Mouse (Mus musculus) neutrophil, adult 83 days (primary cell): ENCODE data around the gene Gm14412. TPM values are rescaled to one million over a fixed set of nuclear protein-coding genes. Genes with fewer than 3 reads are reported as not detected.

Source experiments
- total RNA-seq, 2 experiments: library from RNA; stranded (reverse); gene quantifications; one replicate each; pipeline ENCODE4 v1.2.4; 2023

Gene Gm14412
- total RNA-seq: not detected

GRCm38 (mm10) chr2:177324257-177324733 lies at the start of gene Gm14412:
Gene Gm14412, minus strand, starts transcription at chr2:177324307.

DNA sequence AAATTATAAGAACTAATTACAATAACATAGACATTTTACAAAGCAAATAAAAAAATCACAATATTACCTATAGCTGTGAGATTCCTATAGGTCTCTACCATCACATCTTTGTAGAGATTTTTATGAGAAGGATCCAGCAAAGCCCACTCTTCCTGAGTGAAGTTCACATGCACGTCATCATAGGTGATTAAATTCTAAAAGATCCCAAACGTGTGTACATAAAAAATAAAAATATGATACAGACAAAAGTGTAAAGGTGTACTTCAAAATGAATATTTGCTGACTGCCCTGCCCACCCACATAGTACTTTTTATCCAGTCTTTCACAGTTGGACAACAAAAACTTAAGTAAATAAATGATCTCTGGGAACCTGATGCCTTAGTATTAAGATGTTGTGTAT lies 57.2 kb downstream of the Gm14412 start, which contains the start of gene Gm14409:
TSS of gene Gm14409 (minus strand) at position 101 of the 400 bp plus-strand sequence.

Other genes with a start within 250 kb of the Gm14412 start
- not detected for gene Gm14401, start 250.0 kb downstream of the Gm14412 start, total RNA-seq
- gene Gm14410, start 117.9 kb downstream of the Gm14412 start, total RNA-seq: 1 to 10 TPM; 1.2 to 1.7 TPM
- gene Gm14409, start 57.3 kb downstream of the Gm14412 start, total RNA-seq: not detected
- gene Gm14418, start 74.0 kb upstream of the Gm14412 start, total RNA-seq: 1 to 10 TPM in 1 of 2 experiments, not detected in 1; 1.4 TPM
- 1 to 10 TPM; 2.0 to 2.1 TPM for gene Zfp970, start 140.4 kb upstream of the Gm14412 start, total RNA-seq
- 1 to 10 TPM; 3.6 to 4.2 TPM for gene Gm14403, start 173.9 kb upstream of the Gm14412 start, total RNA-seq